8 mouse cellular contexts compared by ENCODE assay signal in the genomic region with DNA sequence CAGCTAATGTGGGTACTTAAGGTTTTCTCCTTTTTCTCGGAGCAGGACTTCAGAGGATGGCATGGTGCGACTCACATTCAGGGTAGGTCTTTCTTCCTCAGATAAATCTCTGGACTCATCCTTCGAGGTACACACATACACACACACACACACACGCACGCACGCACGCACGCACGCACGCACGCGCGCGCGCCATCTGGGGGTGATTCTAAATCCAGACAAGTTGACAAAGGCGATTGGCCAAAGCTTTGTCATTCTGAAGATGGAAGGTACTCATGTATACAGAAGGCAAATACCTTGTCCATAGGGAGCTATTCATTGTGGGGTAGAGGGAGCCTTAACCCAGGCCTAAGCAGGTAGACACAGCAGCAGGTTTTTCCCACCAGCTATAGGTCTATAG.
A peak's percentile ranks its signal among the peaks of the same experiment; 100 is the strongest.
DNase-seq lines count a peak whose midpoint lies in the region; ATAC-seq lines count a peak whose summit lies in the region.

No protein-coding gene starts in this region.

- 81% methylated on average over 16 of the region's 16 CpGs for WGBS in heart, embryonic 14.5 days
- 77% methylated on average over 16 of the region's 16 CpGs for WGBS in hindbrain, embryonic 14.5 days
- WGBS in midbrain, embryonic 13.5 days = 84% methylated on average over 16 of the region's 16 CpGs

- peaks cover 16 to 17% of the 10 kb centered on the region in 2 experiments for H3K4me1 ChIP-seq in heart, embryonic 14.5 days (ENCODE audit: control insufficient read depth in 2 of 2, insufficient read depth in 2 of 2, low read length in 2 of 2)
- peaks cover 24% of the 10 kb centered on the region for H3K4me1 ChIP-seq in hindbrain, embryonic 14.5 days (replicated peaks; ENCODE audit: control insufficient read depth, insufficient read depth, low read length)
- H3K4me1 ChIP-seq in midbrain, embryonic 13.5 days (replicated peaks) = peaks cover 20% of the 10 kb centered on the region

- no peaks in the 10 kb centered on the region for H3K36me3 ChIP-seq in heart, embryonic 14.5 days (ENCODE audit: control insufficient read depth, insufficient read depth, low read length)
- no peaks in the 10 kb centered on the region for H3K36me3 ChIP-seq in hindbrain, embryonic 14.5 days (replicated peaks; ENCODE audit: control insufficient read depth, insufficient read depth)
- no peaks in the 10 kb centered on the region for H3K36me3 ChIP-seq in midbrain, embryonic 13.5 days

- peak overlapping the region; percentile 94 for H3K27ac ChIP-seq in heart, embryonic 14.5 days (replicated peaks in 1 of 2; ENCODE audit: control insufficient read depth in 1 of 2, insufficient read depth in 1 of 2, low read depth in 2 of 2, low read length in 2 of 2)
- no peak overlapping the region; the same call in 1 of the 2 replicates for H3K27ac ChIP-seq in hindbrain, embryonic 14.5 days
- H3K27ac ChIP-seq in midbrain, embryonic 13.5 days = peak overlapping the region; percentile 63

- no peaks in the 10 kb centered on the region for H3K9me3 ChIP-seq in heart, embryonic 14.5 days (ENCODE audit: control insufficient read depth, low read length)
- H3K9me3 ChIP-seq in hindbrain, embryonic 14.5 days (ENCODE audit: control insufficient read depth, low read length) = no peaks in the 10 kb centered on the region
- H3K9me3 ChIP-seq in midbrain, embryonic 13.5 days = no peaks in the 10 kb centered on the region

- peak overlapping the region; percentile 66; the same call in 1 of the 2 replicates for H3K9ac ChIP-seq in heart, embryonic 14.5 days (ENCODE audit: low read length)
- peak overlapping the region; percentile 39; the same call in 1 of the 2 replicates for H3K9ac ChIP-seq in hindbrain, embryonic 14.5 days
- H3K9ac ChIP-seq in midbrain, embryonic 13.5 days (replicated peaks) = peak overlapping the region; percentile 48; the same call in 1 of the 2 replicates

- no peaks in the 10 kb centered on the region for H3K27me3 ChIP-seq in heart, embryonic 14.5 days (ENCODE audit: control insufficient read depth, insufficient read depth, low read length)
- H3K27me3 ChIP-seq in hindbrain, embryonic 14.5 days (ENCODE audit: control insufficient read depth, insufficient read depth, low read length) = no peaks in the 10 kb centered on the region
- H3K27me3 ChIP-seq in midbrain, embryonic 13.5 days = no peaks in the 10 kb centered on the region

- H3K4me2 ChIP-seq in heart, embryonic 14.5 days (ENCODE audit: low read length) = peak overlapping the region; percentile 63
- peak overlapping the region; percentile 50; the same call in 1 of the 2 replicates for H3K4me2 ChIP-seq in hindbrain, embryonic 14.5 days (replicated peaks)
- H3K4me2 ChIP-seq in midbrain, embryonic 13.5 days (replicated peaks) = peak overlapping the region; percentile 57

- H3K4me3 ChIP-seq in heart, embryonic 14.5 days (ENCODE audit: control insufficient read depth in 1 of 2, insufficient read depth in 1 of 2, low read depth in 1 of 2, low read length in 2 of 2) = 0 out of 4 replicates have a peak overlapping the region, but pooled peaks of 1 of the 2 experiments have one; percentile 32
- H3K4me3 ChIP-seq in hindbrain, embryonic 14.5 days (replicated peaks; ENCODE audit: low read length) = no peak overlapping the region
- 0 out of 2 replicates have a peak overlapping the region, but pooled peaks have one; percentile 35 for H3K4me3 ChIP-seq in midbrain, embryonic 13.5 days (replicated peaks)

- ATAC-seq in heart, embryonic 14.5 days (ENCODE audit: insufficient number of reproducible peaks, insufficient read depth, low FRiP score, low read depth) = no peak
- no peak for ATAC-seq in hindbrain, embryonic 14.5 days (ENCODE audit: low FRiP score)
- peak; percentile 43 for ATAC-seq in midbrain, embryonic 13.5 days

- DNase-seq in heart, adult 8-10 months (ENCODE audit: low spot score) = no peak
- peak; percentile 57 for DNase-seq in ZHBTc4 (ENCODE audit: low read depth, low spot score)
- DNase-seq in hindbrain, embryonic 14.5 days (ENCODE audit: low spot score) = no peak
- DNase-seq in spleen, postnatal 10 days (ENCODE audit: low spot score in 2 of 2) = no peak
- DNase-seq in testis, postnatal 14 days (ENCODE audit: low spot score) = no peak
- no peak for DNase-seq in urinary bladder, postnatal 36 days (ENCODE audit: low spot score in 2 of 2)
